Comparison of ENCODE assay signal across 19 mouse cellular contexts in the genomic region with DNA sequence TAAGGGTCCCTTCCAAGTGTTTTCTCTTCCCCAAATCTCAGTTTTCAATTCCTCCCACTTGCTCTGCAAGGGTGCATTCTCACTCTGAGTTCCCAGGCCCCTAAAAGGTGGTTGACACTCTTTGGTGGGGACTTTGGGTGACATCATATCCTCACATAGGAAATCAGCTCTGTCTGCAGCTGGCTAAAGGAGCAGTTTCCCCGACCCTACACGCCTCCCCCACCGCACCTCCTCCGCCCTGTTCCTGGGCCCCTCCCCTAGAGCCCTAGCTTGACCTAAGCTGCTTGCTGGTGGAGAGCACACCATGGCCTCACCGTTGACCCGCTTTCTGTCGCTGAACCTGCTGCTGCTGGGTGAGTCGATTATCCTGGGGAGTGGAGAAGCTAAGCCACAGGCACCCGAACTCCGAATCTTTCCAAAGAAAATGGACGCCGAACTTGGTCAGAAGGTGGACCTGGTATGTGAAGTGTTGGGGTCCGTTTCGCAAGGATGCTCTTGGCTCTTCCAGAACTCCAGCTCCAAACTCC. TPM values are rescaled to one million over a fixed set of nuclear protein-coding genes. Genes with fewer than 3 reads are reported as not detected.
A peak's percentile ranks its signal among the peaks of the same experiment; 100 is the strongest.
DNase-seq lines count a peak whose midpoint lies in the region; ATAC-seq lines count a peak whose summit lies in the region.
"Had no signal": no experiment of that assay in that cellular context is flagged by ENCODE, and none has a peak within 500 bp of the region (broad histone marks: within the 10 kb centered on the region; RNA-seq: fewer than 3 reads in every experiment).

TSS of gene Cd8a (plus strand) at position 179 of the 527 bp plus-strand sequence.

- H3K4me3 ChIP-seq in hindbrain, embryonic 12.5 days: no peak within 1 kb of the TSS
- H3K4me3 ChIP-seq: embryonic facial prominence, embryonic 15.5 days; heart, embryonic 13.5 days; limb, embryonic 15.5 days; liver, embryonic 15.5 days; midbrain, embryonic 12.5 days; neural tube, embryonic 13.5 days had no signal

- no peaks in the 10 kb centered on the region for H3K27me3 ChIP-seq in hindbrain, embryonic 12.5 days
- H3K27me3 ChIP-seq: embryonic facial prominence, embryonic 15.5 days; heart, embryonic 13.5 days; limb, embryonic 15.5 days; liver, embryonic 15.5 days; midbrain, embryonic 12.5 days; neural tube, embryonic 13.5 days had no signal

- no peaks in the 10 kb centered on the region for H3K36me3 ChIP-seq in hindbrain, embryonic 12.5 days
- H3K36me3 ChIP-seq: embryonic facial prominence, embryonic 15.5 days; heart, embryonic 13.5 days; limb, embryonic 15.5 days; liver, embryonic 15.5 days; midbrain, embryonic 12.5 days; neural tube, embryonic 13.5 days had no signal

- WGBS in hindbrain, embryonic 12.5 days: 77% methylated on average over 14 of the region's 14 CpGs

- H3K9ac ChIP-seq in hindbrain, embryonic 12.5 days: no peak within 1 kb of the TSS
- H3K9ac ChIP-seq: embryonic facial prominence, embryonic 15.5 days; heart, embryonic 13.5 days; limb, embryonic 15.5 days; liver, embryonic 15.5 days; midbrain, embryonic 12.5 days; neural tube, embryonic 13.5 days had no signal

- H3K27ac ChIP-seq in hindbrain, embryonic 12.5 days: no peak within 1 kb of the TSS
- H3K27ac ChIP-seq: embryonic facial prominence, embryonic 15.5 days; heart, embryonic 13.5 days; hindbrain, postnatal 0 days; limb, embryonic 15.5 days; liver, embryonic 15.5 days; midbrain, embryonic 12.5 days; neural tube, embryonic 13.5 days had no signal

- no peaks in the 10 kb centered on the region for H3K4me1 ChIP-seq in hindbrain, embryonic 12.5 days
- H3K4me1 ChIP-seq: embryonic facial prominence, embryonic 15.5 days; heart, embryonic 13.5 days; limb, embryonic 15.5 days; liver, embryonic 15.5 days; midbrain, embryonic 12.5 days had no signal

- ATAC-seq in hindbrain, embryonic 12.5 days (ENCODE audit: low FRiP score): no peak
- ATAC-seq: forebrain, embryonic 16.5 days; hindbrain, postnatal 0 days; intestine, postnatal 0 days had no signal

- no peaks in the 10 kb centered on the region for H3K9me3 ChIP-seq in hindbrain, embryonic 12.5 days (replicated peaks)
- H3K9me3 ChIP-seq: embryonic facial prominence, embryonic 15.5 days; heart, embryonic 13.5 days; limb, embryonic 15.5 days; liver, embryonic 15.5 days; midbrain, embryonic 12.5 days; neural tube, embryonic 13.5 days had no signal

- DNase-seq in spleen, postnatal 36 days (ENCODE audit: low spot score in 2 of 2): peak; percentile 16 to 30
- DNase-seq in spleen, adult 12 weeks (ENCODE audit: low spot score): no peak
- peak; percentile 2 for DNase-seq in retina, adult 2 months (ENCODE audit: low read depth, low spot score)
- peak; percentile 89 for DNase-seq in thymus, postnatal 0 days (ENCODE audit: low spot score)
- no peak for DNase-seq in lung, postnatal 25 days (ENCODE audit: low spot score)
- DNase-seq in Muller cell, postnatal 12 days (ENCODE audit: inconsistent ontology term): no peak
- DNase-seq: adrenal gland, postnatal 25 days; cerebellum, adult 11-12 months; cerebellum, postnatal 25 days had no signal

- no peak within 1 kb of the TSS for H3K4me2 ChIP-seq in hindbrain, embryonic 12.5 days (replicated peaks)
- H3K4me2 ChIP-seq: embryonic facial prominence, embryonic 15.5 days; heart, embryonic 13.5 days; limb, embryonic 15.5 days; liver, embryonic 15.5 days; midbrain, embryonic 12.5 days; neural tube, embryonic 13.5 days had no signal

RNA-seq across cellular contexts. Expression of gene Cd8a, which starts in this region (rescaled TPM):
- 664 and 665 TPM in 2 replicates for polyA plus RNA-seq in thymus, postnatal 0 days (2015; fragmentation: Nextera tagmentation; extraction: Ambion mirVana)
- polyA plus RNA-seq in hindbrain, embryonic 12.5 days (2016; fragmentation: Nextera tagmentation; extraction: Ambion mirVana): not detected in 2 replicates
- polyA plus RNA-seq: embryonic facial prominence, embryonic 15.5 days; forebrain, embryonic 16.5 days; heart, embryonic 13.5 days; hindbrain, postnatal 0 days; limb, embryonic 15.5 days; liver, embryonic 15.5 days; midbrain, embryonic 12.5 days; neural tube, embryonic 13.5 days had no signal

Comparison
In these comparisons a context has a peak if more than half of its experiments do, and no peak if none do; other contexts are left out.
1. RNA of gene Cd8a (polyA plus RNA-seq): 664 to 665 TPM in thymus, postnatal 0 days; not detected in hindbrain, embryonic 12.5 days; every median in the first group is over 100 times any median in the second.
2. DNase-seq: peak in spleen, postnatal 36 days (2 of 2), retina, adult 2 months (single experiment) and thymus, postnatal 0 days (single experiment); none in spleen, adult 12 weeks (single experiment), lung, postnatal 25 days (single experiment) and Muller cell, postnatal 12 days (single experiment).